Mouse (Mus musculus) kidney, adult 2 months (tissue): ENCODE results near the gene Dact3.

Experiments used
- CTCF ChIP-seq: fragments of 200-500 bp; conservative IDR thresholded peaks from 2 replicates; pipeline ENCODE4 v1.5.1; 2011; ENCODE audit warnings: low read depth, mild to moderate bottlenecking, control low read depth, low read length, moderate library complexity, mixed read lengths; ENCODE audit not compliant: insufficient read depth, insufficient read length
- POLR2A ChIP-seq: fragments of 200-500 bp; IDR thresholded peaks from one replicate; pipeline ENCODE4 v1.6.1; 2011; ENCODE audit warnings: low read depth, low read length, control low read depth

DNA sequence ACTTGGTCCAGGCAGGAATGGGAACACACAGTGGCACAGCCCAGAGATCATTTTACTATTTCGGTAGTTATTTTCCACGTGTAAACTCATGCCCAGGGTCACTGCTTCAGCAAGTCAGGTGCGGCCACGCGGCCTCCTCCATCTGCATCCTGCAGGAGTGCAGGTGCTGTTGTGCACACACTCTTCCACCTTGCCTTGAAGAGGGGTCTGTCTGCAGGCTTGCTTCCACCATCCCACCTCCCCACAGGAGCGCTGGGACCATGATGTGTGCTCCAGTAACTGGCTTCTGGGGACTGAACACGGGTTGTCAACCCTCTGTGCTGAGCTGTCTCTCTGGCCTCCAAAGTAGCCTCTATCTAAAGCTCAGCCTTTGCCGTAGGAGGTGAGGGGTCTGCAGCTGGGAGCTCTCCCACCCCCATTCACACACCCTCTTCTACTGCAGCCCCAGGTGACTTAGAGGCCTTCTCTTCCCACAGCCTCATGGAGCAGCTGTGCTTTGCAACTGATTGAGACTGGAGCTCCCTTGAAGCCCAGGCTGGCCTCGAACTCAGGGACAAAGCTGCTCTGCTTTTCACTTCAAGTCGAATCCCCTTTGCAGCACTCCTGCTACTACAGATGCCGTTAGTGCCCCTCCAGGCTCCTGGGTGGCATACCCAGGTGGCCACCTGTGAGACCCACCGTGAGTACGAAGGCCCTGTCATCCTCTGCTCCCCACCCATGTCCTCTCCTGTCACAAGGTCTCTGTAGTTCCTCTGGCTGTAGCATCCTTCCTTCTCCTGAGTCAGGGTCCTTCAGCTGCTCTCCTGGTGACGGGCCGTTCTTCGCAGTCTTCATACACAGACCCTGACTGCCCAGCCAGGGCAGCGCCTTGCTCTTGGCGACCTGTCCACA is 39.6 kb downstream of the Dact3 start:
- TF ChIP-seq POLR2A (no peak), CTCF (no peak)
